23 mouse cellular contexts compared by ENCODE assay signal in genomic region chr11:106684027-106684426, GRCm38 (mm10).
DNase-seq lines count a peak whose midpoint lies in the region; TF ChIP-seq lines count a peak whose summit lies in the region.
"Had no signal": no experiment of that assay in that cellular context is flagged by ENCODE, and none has a peak within 500 bp of the region (broad histone marks: within the 10 kb centered on the region; RNA-seq: fewer than 3 reads in every experiment).

No protein-coding gene starts in this region.

- peaks cover 28% of the 10 kb centered on the region for H3K4me1 ChIP-seq in heart, adult 2 months (ENCODE audit: control insufficient read depth, insufficient read depth, low read length)
- H3K4me1 ChIP-seq: embryonic facial prominence, embryonic 13.5 days; embryonic facial prominence, embryonic 15.5 days; forebrain, embryonic 10.5 days; forebrain, embryonic 12.5 days had no signal

- 60% methylated on average over 8 of the region's 8 CpGs for WGBS in heart, adult 2 months

- H3K27ac ChIP-seq in gastrocnemius, adult 2 months = 0 out of 2 replicates have a peak overlapping the region, but pooled peaks have one; percentile 40
- H3K27ac ChIP-seq in heart, adult 2 months = peak overlapping the region; percentile 24
- H3K27ac ChIP-seq: embryonic facial prominence, embryonic 13.5 days; embryonic facial prominence, embryonic 15.5 days; forebrain, embryonic 10.5 days; forebrain, embryonic 12.5 days had no signal

- no peak overlapping the region for H3K4me3 ChIP-seq in gastrocnemius, adult 2 months
- no peak overlapping the region for H3K4me3 ChIP-seq in heart, adult 2 months
- H3K4me3 ChIP-seq: embryonic facial prominence, embryonic 13.5 days; embryonic facial prominence, embryonic 15.5 days; erythroblast, embryonic 14.5 days; forebrain, embryonic 10.5 days; forebrain, embryonic 12.5 days had no signal

- H3K36me3 ChIP-seq in heart, adult 2 months (ENCODE audit: control insufficient read depth, insufficient read depth, low read length) = peaks cover 26% of the 10 kb centered on the region
- H3K36me3 ChIP-seq: embryonic facial prominence, embryonic 13.5 days; embryonic facial prominence, embryonic 15.5 days; forebrain, embryonic 10.5 days; forebrain, embryonic 12.5 days had no signal

- no peak overlapping the region for H3K9ac ChIP-seq in heart, adult 2 months (ENCODE audit: low read depth, low read length)
- H3K9ac ChIP-seq: embryonic facial prominence, embryonic 13.5 days; embryonic facial prominence, embryonic 15.5 days; forebrain, embryonic 12.5 days had no signal

- H3K79me2 ChIP-seq in heart, adult 2 months (replicated peaks; ENCODE audit: control insufficient read depth, insufficient read depth, low read length) = no peaks in the 10 kb centered on the region

- no peak for TF ChIP-seq CTCF in gastrocnemius, adult 2 months (IDR thresholded peaks at IDR 0.05)
- TF ChIP-seq CTCF in heart, adult 2 months (IDR thresholded peaks at IDR 0.05) = no peak

- no peak for TF ChIP-seq EP300 in heart, adult 2 months (IDR thresholded peaks at IDR 0.05; ENCODE audit: insufficient read depth, low read depth, low read length)

- DNase-seq in gastrocnemius, adult 2 months = no peak
- DNase-seq in gastrocnemius, adult 18-20 months (ENCODE audit: low spot score) = no peak
- DNase-seq in heart, adult 2 months = no peak
- DNase-seq in heart, postnatal 14 days = no peak
- peak; percentile 34 for DNase-seq in kidney, postnatal 14 days
- no peak for DNase-seq in kidney, adult 8-10 months
- DNase-seq: adrenal gland, adult 2 months; adrenal gland, postnatal 10 days; adrenal gland, postnatal 25 days; B cell, adult 2 months; cerebellum, adult 11 months; cerebellum, adult 18-20 months; cerebellum, adult 8-10 months; cerebellum, adult 9-11 months; cerebellum, postnatal 14 days; cerebellum, postnatal 36 days; embryo, embryonic 11 days had no signal

- H3K27me3 ChIP-seq in heart, adult 2 months (ENCODE audit: control insufficient read depth, insufficient read depth, low read length) = no peaks in the 10 kb centered on the region
- H3K27me3 ChIP-seq: CH12.LX; embryonic facial prominence, embryonic 13.5 days; embryonic facial prominence, embryonic 15.5 days; forebrain, embryonic 12.5 days had no signal

- intact Hi-C loops in gastrocnemius, adult 2 months (cut with DNase I) = no loop called here
- intact Hi-C loops in heart, adult 2 months (cut with DNase I) = no loop called here
- intact Hi-C loops in heart, postnatal 14 days (cut with DNase I) = loop anchor here (2.0 to 5.0 kb wide), 2 partner anchors 15 to 37 kb away; no protein-coding TSS in a partner anchor

- TF ChIP-seq POLR2A in heart, adult 2 months (IDR thresholded peaks at IDR 0.05; ENCODE audit: insufficient read depth, low read depth, low read length) = no peak
